Mouse (Mus musculus): ENCODE results near the gene Slc6a16.
"Not testable (repeated sequence)": the region's sequence is repeated elsewhere in the genome, so short reads cannot be mapped to it uniquely, and the experiment has no call there.

Slc6a16 gene

GRCm38 (mm10) chr7:45253806-45254205 lies 12.9 kb downstream of the Slc6a16 start:
- no peak for DNase-seq (ENCODE audit: low read depth, low spot score)

- not testable (repeated sequence) for DNase-seq (ENCODE audit: low read depth, low spot score)
Measured at GRCm38 (mm10) chr7:45255822-45256221, 14.9 kb downstream of the Slc6a16 start.

GRCm38 (mm10) chr7:45257063-45257840 lies 16.4 kb downstream of the Slc6a16 start:
- DNase-seq (ENCODE audit: low read depth, low spot score) = no peak

GRCm38 (mm10) chr7:45259281-45259680 lies 18.4 kb downstream of the Slc6a16 start:
- no peak for DNase-seq (ENCODE audit: low read depth, low spot score)

GRCm38 (mm10) chr7:45262266-45262665 lies 21.4 kb downstream of the Slc6a16 start:
- DNase-seq (ENCODE audit: low read depth, low spot score) = no peak

- no peak for DNase-seq (ENCODE audit: low read depth, low spot score)
Measured at GRCm38 (mm10) chr7:45263006-45263607, 22.2 kb downstream of the Slc6a16 start.

- no peak for DNase-seq (ENCODE audit: low read depth, low spot score)
Measured at GRCm38 (mm10) chr7:45264348-45264747, 23.5 kb downstream of the Slc6a16 start.

- DNase-seq (ENCODE audit: low read depth, low spot score) = no peak
Measured at GRCm38 (mm10) chr7:45265518-45265917, 24.6 kb downstream of the Slc6a16 start.

GRCm38 (mm10) chr7:45272786-45273412 lies 32.0 kb downstream of the Slc6a16 start:
- no peak for DNase-seq (ENCODE audit: low read depth, low spot score)

GRCm38 (mm10) chr7:45273672-45274071 lies 32.8 kb downstream of the Slc6a16 start:
- DNase-seq (ENCODE audit: low read depth, low spot score) = no peak

GRCm38 (mm10) chr7:45277136-45277760 lies 36.4 kb downstream of the Slc6a16 start, which contains the start of gene Slc6a21:
Slc6a21 (plus strand) TSS chr7:45277513.
- DNase-seq (ENCODE audit: low read depth, low spot score) = no peak

GRCm38 (mm10) chr7:45286486-45286885 lies 45.6 kb downstream of the Slc6a16 start:
- DNase-seq (ENCODE audit: low read depth, low spot score) = no peak

- DNase-seq (ENCODE audit: low read depth, low spot score) = no peak
Measured at GRCm38 (mm10) chr7:45296626-45297025, 55.7 kb downstream of the Slc6a16 start.

GRCm38 (mm10) chr7:45297563-45297962 lies 56.7 kb downstream of the Slc6a16 start:
- no peak for DNase-seq (ENCODE audit: low read depth, low spot score)

- DNase-seq (ENCODE audit: low read depth, low spot score) = peak; percentile 52
Measured at GRCm38 (mm10) chr7:45299752-45300151, 58.9 kb downstream of the Slc6a16 start.

- peak; percentile 46 for DNase-seq (ENCODE audit: low read depth, low spot score)
Measured at GRCm38 (mm10) chr7:45300270-45300669, 59.4 kb downstream of the Slc6a16 start.

GRCm38 (mm10) chr7:45302626-45303025 lies 61.7 kb downstream of the Slc6a16 start:
- DNase-seq (ENCODE audit: low read depth, low spot score) = no peak

GRCm38 (mm10) chr7:45304869-45305268 lies 64.0 kb downstream of the Slc6a16 start:
- DNase-seq (ENCODE audit: low read depth, low spot score) = no peak

GRCm38 (mm10) chr7:45305275-45305674 lies 64.4 kb downstream of the Slc6a16 start:
- DNase-seq (ENCODE audit: low read depth, low spot score) = no peak

- DNase-seq (ENCODE audit: low read depth, low spot score) = no peak
Measured at GRCm38 (mm10) chr7:45308551-45309240, 67.8 kb downstream of the Slc6a16 start.

GRCm38 (mm10) chr7:45309455-45309854 lies 68.6 kb downstream of the Slc6a16 start:
- DNase-seq (ENCODE audit: low read depth, low spot score) = no peak

GRCm38 (mm10) chr7:45312023-45312422 lies 71.1 kb downstream of the Slc6a16 start:
- DNase-seq (ENCODE audit: low read depth, low spot score) = no peak

Measured in brain, embryonic 18.5 days (tissue).